Mouse (Mus musculus) lung, postnatal 0 days (tissue): ENCODE data around the gene Clec16a.

ENCODE experiments used
- CTCF ChIP-seq: IDR thresholded peaks from 2 replicates; pipeline ENCODE4 v1.5.1; 2016; ENCODE audit warnings: antibody characterized with exemption, mild to moderate bottlenecking
- EP300 ChIP-seq: IDR thresholded peaks from 2 replicates; pipeline ENCODE4 v1.6.1; 2016; ENCODE audit warnings: antibody characterized with exemption, mild to moderate bottlenecking, control low read depth

- no peak for TF ChIP-seq CTCF
- no peak for TF ChIP-seq EP300
These were observed 84.2 kb downstream of the Clec16a start for GRCm38 (mm10) chr16:10629361-10629760.
